Mouse (Mus musculus): ENCODE results near the gene Atp2c1. TPM values are rescaled to one million over a fixed set of nuclear protein-coding genes. Genes with fewer than 3 reads are reported as not detected.

The Atp2c1 gene
- polyA plus RNA-seq, 1 experiment from 2014 or later, result 19.4 TPM

DNA sequence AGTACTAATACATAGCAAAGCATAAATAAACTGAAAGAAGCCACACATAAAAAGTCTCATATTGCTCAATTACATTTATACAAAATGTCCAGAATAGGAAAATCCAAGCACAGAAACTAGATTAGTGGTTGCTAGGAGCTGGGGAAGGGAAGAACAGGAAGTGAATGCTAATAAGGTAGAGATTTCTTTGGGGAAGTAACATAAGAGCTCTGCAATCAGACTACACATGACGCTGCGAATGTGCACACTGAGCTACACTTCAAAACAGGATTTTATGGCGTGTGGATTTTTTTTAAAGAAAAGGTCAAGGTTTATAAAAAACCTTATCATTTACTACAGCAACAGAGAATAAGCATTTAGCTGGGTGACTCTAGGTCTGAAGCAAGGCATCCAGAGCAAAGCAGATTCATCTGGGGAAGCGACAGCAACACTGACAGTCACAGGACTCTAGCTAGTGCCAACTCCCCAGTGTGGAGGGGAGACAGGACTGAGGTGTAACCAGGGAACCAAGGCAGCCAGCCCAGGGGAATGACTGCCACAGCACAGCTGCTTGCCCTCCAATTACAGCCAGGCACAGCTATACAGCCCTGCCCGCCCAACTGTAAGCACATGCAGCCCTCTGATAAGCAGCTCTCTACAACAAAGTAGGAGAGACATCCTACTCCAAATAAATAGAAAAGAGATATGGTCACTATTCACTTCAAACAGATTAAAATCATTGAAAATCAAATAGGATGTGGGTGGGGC is 42.6 kb downstream of the Atp2c1 start:
- Histone ChIP-seq H3K9me3 (replicated peaks) (no peaks in the 10 kb centered on the region), H3K9ac (no peak overlapping the region), H3K27ac (replicated peaks) (peak overlapping the region; percentile 65), H3K4me2 (peak overlapping the region; percentile 36; the same call in 1 of the 2 replicates), H3K36me3 (replicated peaks) (no peaks in the 10 kb centered on the region), H3K4me3 (replicated peaks) (no peak overlapping the region), H3K27me3 (no peaks in the 10 kb centered on the region), H3K4me1 (replicated peaks) (peaks cover 50% of the 10 kb centered on the region)
- ATAC-seq (ENCODE audit: insufficient read depth), result peak; percentile 93
- WGBS (ENCODE audit: insufficient replicate concordance), result 19% methylated on average over 5 of the region's 5 CpGs

DNA sequence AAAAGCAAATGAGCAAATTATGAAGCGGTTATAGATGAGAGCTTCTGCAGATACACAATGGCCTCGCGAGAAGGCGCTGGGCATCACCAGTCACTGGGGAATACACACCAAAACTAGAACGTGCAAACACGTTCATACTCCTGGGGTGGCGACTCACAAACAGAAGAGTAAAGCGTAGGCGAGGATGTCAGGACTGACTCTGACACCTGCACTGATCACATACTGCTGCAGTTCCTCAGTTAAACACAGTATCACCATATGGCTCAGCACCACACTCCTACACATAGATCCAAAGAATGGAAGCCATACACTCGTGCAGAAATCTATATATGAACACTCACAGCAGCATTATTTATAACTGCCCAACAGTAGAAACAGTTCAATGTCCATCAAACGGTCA is 43.2 kb downstream of the Atp2c1 start:
- no peak for ATAC-seq (ENCODE audit: insufficient read depth)
- H3K4me3 ChIP-seq (replicated peaks), result no peak overlapping the region
- H3K27me3 ChIP-seq, result no peaks in the 10 kb centered on the region
- H3K9ac ChIP-seq, result no peak overlapping the region
- 79% methylated on average over 11 of the region's 11 CpGs for WGBS (ENCODE audit: insufficient replicate concordance)
- H3K4me1 ChIP-seq (replicated peaks), result peaks cover 54% of the 10 kb centered on the region
- H3K4me2 ChIP-seq, result no peak overlapping the region
- H3K9me3 ChIP-seq (replicated peaks), result no peaks in the 10 kb centered on the region
- no peak overlapping the region for H3K27ac ChIP-seq (replicated peaks)
- no peaks in the 10 kb centered on the region for H3K36me3 ChIP-seq (replicated peaks)

DNA sequence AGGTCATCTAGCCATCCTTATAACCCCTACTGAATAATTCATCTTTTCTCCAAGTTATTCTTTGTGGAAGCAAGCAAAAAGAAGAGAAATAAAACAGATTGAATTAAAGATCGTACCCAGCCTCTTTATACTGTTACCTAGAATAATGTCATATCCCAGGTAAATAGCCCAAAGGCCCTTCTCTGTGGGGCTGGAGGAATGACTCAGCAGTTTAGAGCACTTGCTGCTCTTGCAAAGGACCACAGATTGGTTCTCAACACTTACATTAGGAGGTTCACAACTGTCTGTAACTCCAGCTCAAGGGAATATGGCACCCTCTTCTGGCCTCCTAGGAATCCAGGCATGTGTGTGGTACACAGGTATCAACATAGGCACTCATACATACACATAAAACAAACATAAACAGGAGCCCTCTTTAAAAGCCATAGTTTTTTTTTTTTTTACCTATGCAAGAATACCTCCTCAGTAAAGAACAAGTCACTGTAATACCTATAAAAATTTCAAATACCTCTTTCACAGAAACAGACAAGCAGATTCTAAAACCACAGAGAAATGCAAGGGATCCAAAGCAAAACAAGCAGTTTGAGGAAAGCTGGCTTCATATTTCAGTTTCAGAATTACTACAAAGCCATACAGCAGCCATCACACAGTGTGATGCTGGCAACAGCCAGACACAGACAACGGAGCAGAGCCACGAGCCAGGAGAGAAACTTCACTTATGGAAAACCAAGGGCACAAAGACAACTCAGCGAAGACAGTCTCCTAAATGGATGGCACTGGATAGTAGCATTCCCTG is 44.2 kb downstream of the Atp2c1 start:
- Histone ChIP-seq H3K4me1 (replicated peaks) (peaks cover 57% of the 10 kb centered on the region), H3K27ac (replicated peaks) (no peak overlapping the region)

DNA sequence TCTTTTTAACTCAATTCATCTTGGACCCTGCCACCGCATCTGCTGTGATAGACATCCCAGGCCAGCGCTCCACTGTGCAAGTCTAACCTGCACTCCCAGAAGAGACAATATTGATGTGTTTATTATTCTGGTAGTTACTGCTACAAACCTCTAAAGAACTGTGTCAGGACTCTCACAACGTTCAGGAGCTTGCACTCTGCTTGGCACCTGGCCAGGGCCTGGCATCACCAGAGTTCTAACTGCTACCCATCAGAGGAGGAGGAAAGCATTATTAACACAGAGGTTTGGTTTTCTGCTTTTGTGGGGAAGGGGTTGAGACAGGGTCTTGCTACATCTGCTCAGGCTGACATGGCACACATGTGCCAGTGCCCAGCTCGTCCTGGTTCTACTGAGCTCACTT is 45.0 kb downstream of the Atp2c1 start:
- 66% methylated on average over 4 of the region's 4 CpGs for WGBS (ENCODE audit: insufficient replicate concordance)
- no peak for ATAC-seq (ENCODE audit: insufficient read depth)
- Histone ChIP-seq H3K27me3 (no peaks in the 10 kb centered on the region), H3K9ac (no peak overlapping the region), H3K4me2 (no peak overlapping the region), H3K4me3 (replicated peaks) (no peak overlapping the region), H3K27ac (replicated peaks) (no peak overlapping the region), H3K4me1 (replicated peaks) (peaks cover 57% of the 10 kb centered on the region), H3K36me3 (replicated peaks) (no peaks in the 10 kb centered on the region), H3K9me3 (replicated peaks) (no peaks in the 10 kb centered on the region)

More for the DNA sequence above, 44.2 kb downstream of the Atp2c1 start:
- no peak overlapping the region for H3K4me2 ChIP-seq
- H3K9me3 ChIP-seq (replicated peaks), result no peaks in the 10 kb centered on the region
- ATAC-seq (ENCODE audit: insufficient read depth), result no peak
- H3K9ac ChIP-seq, result no peak overlapping the region
- H3K27me3 ChIP-seq, result no peaks in the 10 kb centered on the region
- H3K36me3 ChIP-seq (replicated peaks), result no peaks in the 10 kb centered on the region
- 78% methylated on average over 4 of the region's 4 CpGs for WGBS (ENCODE audit: insufficient replicate concordance)
- H3K4me3 ChIP-seq (replicated peaks), result no peak overlapping the region

DNA sequence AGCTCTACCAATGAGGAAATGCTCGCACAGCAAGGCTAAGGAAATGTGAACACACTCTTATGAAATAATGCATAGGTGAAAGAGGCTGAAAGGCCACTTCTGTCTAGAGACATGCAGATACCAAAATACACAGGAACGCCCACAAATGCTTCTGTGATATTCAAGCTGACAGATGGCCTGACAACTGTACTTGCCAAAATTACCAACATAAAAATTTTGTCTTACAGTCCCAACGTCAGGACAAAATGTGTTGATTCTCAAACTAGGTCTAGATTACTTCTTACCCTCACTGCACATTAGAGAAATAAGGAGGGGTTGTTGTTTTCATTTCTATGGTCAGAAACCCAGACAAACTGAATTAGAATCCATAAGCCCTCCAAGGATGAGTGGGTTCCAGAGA is 51.0 kb downstream of the Atp2c1 start:
- Histone ChIP-seq H3K9me3 (replicated peaks) (no peaks in the 10 kb centered on the region), H3K4me2 (no peak overlapping the region), H3K27ac (replicated peaks) (no peak overlapping the region), H3K4me3 (replicated peaks) (no peak overlapping the region), H3K27me3 (no peaks in the 10 kb centered on the region), H3K9ac (no peak overlapping the region), H3K4me1 (replicated peaks) (peaks cover 21% of the 10 kb centered on the region; the same call in 1 of the 2 replicates), H3K36me3 (replicated peaks) (no peaks in the 10 kb centered on the region)
- WGBS (ENCODE audit: insufficient replicate concordance), result 50% methylated on average over 3 of the region's 3 CpGs
- ATAC-seq (ENCODE audit: insufficient read depth), result no peak

DNA sequence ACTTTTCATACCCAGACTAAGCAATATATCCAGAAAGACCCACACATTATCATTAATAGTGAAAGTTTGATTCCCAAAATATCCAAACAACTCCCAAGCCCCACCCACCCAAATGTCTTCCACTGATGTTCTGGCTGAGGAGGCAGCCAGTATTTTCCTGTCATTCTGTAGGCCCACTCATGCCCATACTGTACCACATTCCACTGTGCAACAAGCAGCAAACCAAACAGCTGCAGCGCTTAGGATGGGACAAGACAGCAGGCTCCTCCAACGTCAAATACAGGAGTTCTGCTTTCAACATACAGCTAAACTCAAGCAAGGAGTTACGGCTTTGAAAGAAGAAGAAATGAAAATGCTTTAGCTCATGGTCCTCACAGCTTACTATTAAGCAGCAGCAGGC is 52.2 kb downstream of the Atp2c1 start:
- WGBS (ENCODE audit: insufficient replicate concordance), result 72% methylated on average over 3 of the region's 3 CpGs
- Histone ChIP-seq H3K27ac (replicated peaks) (no peak overlapping the region), H3K36me3 (replicated peaks) (no peaks in the 10 kb centered on the region), H3K4me1 (replicated peaks) (peaks cover 13% of the 10 kb centered on the region; the same call in 1 of the 2 replicates), H3K9ac (no peak overlapping the region), H3K9me3 (replicated peaks) (no peaks in the 10 kb centered on the region), H3K4me3 (replicated peaks) (no peak overlapping the region), H3K4me2 (no peak overlapping the region), H3K27me3 (no peaks in the 10 kb centered on the region)
- ATAC-seq (ENCODE audit: insufficient read depth), result no peak

DNA sequence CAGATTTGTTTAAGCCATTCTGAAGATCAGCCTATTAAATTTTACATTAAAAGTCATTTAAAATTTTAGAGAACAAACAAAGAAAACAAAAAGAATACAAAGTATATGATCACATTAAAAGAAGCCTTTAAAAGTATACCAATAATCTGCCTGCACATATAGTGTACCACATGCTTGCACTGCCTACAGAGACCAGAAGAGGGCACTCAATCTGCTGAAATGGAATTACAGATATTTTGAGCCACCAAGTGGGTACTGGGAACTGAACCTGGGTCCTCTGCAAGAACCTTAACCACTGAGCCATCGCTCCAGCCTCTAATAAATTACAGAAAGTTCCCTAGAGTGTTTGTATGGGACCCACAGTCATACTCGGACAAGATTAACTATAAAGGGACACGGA is 59.3 kb downstream of the Atp2c1 start:
- Histone ChIP-seq H3K36me3 (replicated peaks) (peaks cover 17% of the 10 kb centered on the region), H3K4me3 (replicated peaks) (no peak overlapping the region), H3K9ac (no peak overlapping the region), H3K9me3 (replicated peaks) (no peaks in the 10 kb centered on the region), H3K4me1 (replicated peaks) (no peaks in the 10 kb centered on the region), H3K27me3 (no peaks in the 10 kb centered on the region), H3K4me2 (no peak overlapping the region), H3K27ac (replicated peaks) (no peak overlapping the region)
- ATAC-seq (ENCODE audit: insufficient read depth), result no peak
- WGBS (ENCODE audit: insufficient replicate concordance), result 80% methylated on average over 3 of the region's 3 CpGs

DNA sequence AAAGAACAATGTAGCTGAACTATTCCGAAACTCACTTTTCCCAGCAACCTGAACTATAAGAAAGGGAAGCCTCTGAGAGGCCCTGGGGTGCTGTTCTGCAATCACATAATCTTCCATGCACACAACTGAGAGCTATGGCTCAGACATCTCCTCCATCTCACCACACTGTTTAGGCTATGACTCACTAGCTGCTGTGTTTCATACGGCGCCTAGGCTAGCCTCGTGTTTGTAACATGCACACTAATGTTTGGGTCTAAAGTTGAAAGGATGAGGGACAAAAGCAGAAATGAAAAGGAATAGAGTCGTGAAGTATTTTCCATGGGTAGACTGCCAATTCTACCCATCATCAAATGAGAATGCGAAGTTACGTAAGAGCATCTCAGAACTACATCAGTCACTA is 65.6 kb downstream of the Atp2c1 start:
- Histone ChIP-seq H3K4me3 (replicated peaks) (no peak overlapping the region), H3K36me3 (replicated peaks) (peaks cover 32% of the 10 kb centered on the region), H3K4me1 (replicated peaks) (no peaks in the 10 kb centered on the region), H3K9ac (no peak overlapping the region), H3K27ac (replicated peaks) (no peak overlapping the region), H3K9me3 (replicated peaks) (no peaks in the 10 kb centered on the region), H3K27me3 (no peaks in the 10 kb centered on the region), H3K4me2 (no peak overlapping the region)
- ATAC-seq (ENCODE audit: insufficient read depth), result no peak
- 75% methylated on average over 7 of the region's 7 CpGs for WGBS (ENCODE audit: insufficient replicate concordance)

DNA sequence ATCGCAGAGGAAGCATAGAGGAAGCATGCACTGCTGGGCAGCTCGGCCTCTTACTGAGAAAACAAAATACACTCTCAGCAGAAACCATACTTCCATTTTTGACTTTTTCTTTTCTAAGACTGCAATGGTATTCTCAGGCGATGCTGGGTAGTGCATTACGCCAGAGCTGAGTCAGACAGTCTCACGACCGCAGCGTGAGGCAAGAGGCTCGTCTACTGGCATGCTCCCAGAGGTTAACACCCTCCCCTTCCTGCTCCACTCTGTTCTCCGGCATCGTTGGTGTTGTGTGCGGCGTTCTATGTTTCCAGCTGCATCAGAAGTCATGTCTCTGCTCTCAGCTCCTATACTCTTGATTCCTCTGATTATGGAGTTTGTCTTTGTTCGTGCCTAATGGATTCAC is 68.1 kb downstream of the Atp2c1 start:
- Histone ChIP-seq H3K4me2 (no peak overlapping the region), H3K4me1 (replicated peaks) (no peaks in the 10 kb centered on the region), H3K9ac (no peak overlapping the region), H3K36me3 (replicated peaks) (peaks cover 32% of the 10 kb centered on the region), H3K27me3 (no peaks in the 10 kb centered on the region), H3K4me3 (replicated peaks) (no peak overlapping the region), H3K9me3 (replicated peaks) (no peaks in the 10 kb centered on the region), H3K27ac (replicated peaks) (no peak overlapping the region)
- WGBS (ENCODE audit: insufficient replicate concordance), result 78% methylated on average over 13 of the region's 13 CpGs
- ATAC-seq (ENCODE audit: insufficient read depth), result peak; percentile 51; the same call in 1 of the 2 replicates

DNA sequence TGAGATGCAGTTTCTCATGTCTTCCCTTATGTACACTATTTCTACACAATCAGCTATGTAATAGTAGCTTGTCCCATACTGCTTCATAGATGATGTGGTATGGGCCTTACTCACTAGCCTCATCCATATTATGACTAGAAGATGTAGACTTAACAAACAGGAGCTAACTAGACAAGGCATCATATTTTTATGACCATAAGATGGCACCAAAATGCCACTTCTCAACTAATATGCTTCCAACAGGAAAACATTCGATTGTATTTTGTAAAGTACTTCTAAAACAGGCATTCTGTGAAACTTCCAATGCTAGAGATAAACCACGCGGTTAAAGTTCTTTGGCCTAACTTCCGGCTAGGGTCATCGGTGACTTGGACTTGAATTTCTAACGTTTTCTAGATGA is 118.6 kb downstream of the Atp2c1 start:
- H3K9ac ChIP-seq, result no peak overlapping the region
- H3K4me1 ChIP-seq (replicated peaks), result no peaks in the 10 kb centered on the region
- WGBS (ENCODE audit: insufficient replicate concordance), result 76% methylated on average over 6 of the region's 6 CpGs
- no peak for ATAC-seq (ENCODE audit: insufficient read depth)
- H3K27ac ChIP-seq (replicated peaks), result no peak overlapping the region
- no peaks in the 10 kb centered on the region for H3K9me3 ChIP-seq (replicated peaks)
- peaks cover 24% of the 10 kb centered on the region for H3K36me3 ChIP-seq (replicated peaks)
- no peak overlapping the region for H3K4me2 ChIP-seq
- H3K4me3 ChIP-seq (replicated peaks), result no peak overlapping the region
- H3K27me3 ChIP-seq, result no peaks in the 10 kb centered on the region

DNA sequence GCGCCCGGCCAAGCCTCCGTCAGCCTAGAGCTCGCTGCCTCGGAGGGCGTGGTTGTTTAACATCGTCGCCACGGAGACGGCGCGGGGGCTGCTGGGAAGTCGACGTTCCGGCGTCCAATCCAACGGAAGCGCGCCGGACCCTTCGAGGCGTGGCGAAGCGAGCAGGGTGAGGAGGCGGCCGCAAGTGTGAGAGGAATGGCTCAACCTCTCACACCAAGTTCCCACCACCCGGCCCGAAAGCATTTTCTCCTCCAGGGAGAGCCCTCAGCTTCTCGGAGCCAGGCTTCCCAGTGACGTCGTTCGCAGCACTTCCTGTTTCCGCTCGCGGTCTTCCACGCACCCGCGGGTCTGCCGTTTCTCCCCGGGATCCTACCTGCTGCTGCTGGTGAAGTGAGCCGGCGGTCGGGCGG is 131.9 kb downstream of the Atp2c1 start, which contains the start of the genes Aste1 and Nek11:
TSS of gene Aste1 (plus strand) at position 175 of the 410 bp plus-strand sequence.
TSS of gene Nek11 (minus strand) at position 307 of the 410 bp plus-strand sequence.
- H3K27me3 ChIP-seq, result peaks cover 18% of the 10 kb centered on the region
- H3K4me3 ChIP-seq (replicated peaks), result peak within 1 kb of the TSS; percentile 78
- peaks cover 14% of the 10 kb centered on the region for H3K36me3 ChIP-seq (replicated peaks)
- H3K9ac ChIP-seq, result peak within 1 kb of the TSS; percentile 72
- ATAC-seq (ENCODE audit: insufficient read depth), result peak; percentile 98
- under 1% methylated on average over 44 of the region's 44 CpGs for WGBS (ENCODE audit: insufficient replicate concordance)
- peaks cover 27% of the 10 kb centered on the region for H3K4me1 ChIP-seq (replicated peaks)
- no peaks in the 10 kb centered on the region for H3K9me3 ChIP-seq (replicated peaks)
- H3K27ac ChIP-seq (replicated peaks), result peak within 1 kb of the TSS; percentile 94
- peak within 1 kb of the TSS; percentile 80 for H3K4me2 ChIP-seq
